Mouse (Mus musculus): ENCODE results near the gene P3h3.

GRCm38 (mm10) chr6:124809052-124809774, 48.3 kb downstream of the P3h3 start:
- TF ChIP-seq CTCF (IDR thresholded peaks at IDR 0.05; ENCODE audit: control insufficient read depth, insufficient read depth, insufficient read length) (peak; percentile 95), USF1 (IDR thresholded peaks at IDR 0.05; ENCODE audit: low read depth) (no peak)

All from C2C12 (cell line).